Mouse (Mus musculus) thymus, postnatal 25 days (tissue): ENCODE data around the gene Cpne5.
A peak's percentile ranks its signal among the peaks of the same experiment; 100 is the strongest.
"Not testable (repeated sequence)": the region's sequence is repeated elsewhere in the genome, so short reads cannot be mapped to it uniquely, and the experiment has no call there.

Experiments
- DNase-seq: peaks from one replicate; pipeline ENCODE4 v3.0.0; 2022

Cpne5 gene

DNA sequence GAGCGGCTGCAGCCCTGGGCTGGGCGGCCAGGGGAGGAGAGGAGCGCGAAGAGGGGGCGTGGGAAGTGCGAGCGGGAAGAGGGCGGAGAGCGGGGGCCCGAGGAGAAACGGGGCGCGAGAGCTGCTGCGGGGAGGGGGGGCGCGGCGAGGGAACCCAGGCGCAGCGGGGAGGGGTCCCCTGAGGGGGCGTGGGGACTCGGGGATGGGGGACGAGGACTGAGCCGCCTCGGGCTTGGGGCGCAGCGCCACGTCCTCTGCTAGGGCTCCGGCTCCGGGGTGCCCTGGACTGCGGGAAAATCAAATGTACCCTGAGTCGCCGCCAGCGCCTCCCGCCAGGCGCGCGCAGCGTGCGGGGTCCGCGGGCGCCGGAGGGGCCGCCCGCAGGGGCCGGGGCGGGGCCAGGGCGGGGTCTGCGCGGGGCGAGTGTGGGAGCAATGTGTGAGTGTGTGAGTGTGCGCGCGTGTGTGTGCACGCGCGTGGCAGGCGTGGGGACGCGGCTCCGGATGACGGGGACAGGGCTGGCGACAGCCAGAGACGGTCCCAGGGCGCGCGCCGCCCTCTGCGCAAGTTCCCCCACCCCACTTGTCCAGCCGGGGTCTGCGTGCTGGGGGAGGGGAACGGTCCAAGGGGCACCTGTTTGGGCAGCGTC lies at the start of gene Cpne5:
TSS of gene Cpne5 (minus strand) at position 396 of the 649 bp plus-strand sequence.
- no peak for DNase-seq

DNA sequence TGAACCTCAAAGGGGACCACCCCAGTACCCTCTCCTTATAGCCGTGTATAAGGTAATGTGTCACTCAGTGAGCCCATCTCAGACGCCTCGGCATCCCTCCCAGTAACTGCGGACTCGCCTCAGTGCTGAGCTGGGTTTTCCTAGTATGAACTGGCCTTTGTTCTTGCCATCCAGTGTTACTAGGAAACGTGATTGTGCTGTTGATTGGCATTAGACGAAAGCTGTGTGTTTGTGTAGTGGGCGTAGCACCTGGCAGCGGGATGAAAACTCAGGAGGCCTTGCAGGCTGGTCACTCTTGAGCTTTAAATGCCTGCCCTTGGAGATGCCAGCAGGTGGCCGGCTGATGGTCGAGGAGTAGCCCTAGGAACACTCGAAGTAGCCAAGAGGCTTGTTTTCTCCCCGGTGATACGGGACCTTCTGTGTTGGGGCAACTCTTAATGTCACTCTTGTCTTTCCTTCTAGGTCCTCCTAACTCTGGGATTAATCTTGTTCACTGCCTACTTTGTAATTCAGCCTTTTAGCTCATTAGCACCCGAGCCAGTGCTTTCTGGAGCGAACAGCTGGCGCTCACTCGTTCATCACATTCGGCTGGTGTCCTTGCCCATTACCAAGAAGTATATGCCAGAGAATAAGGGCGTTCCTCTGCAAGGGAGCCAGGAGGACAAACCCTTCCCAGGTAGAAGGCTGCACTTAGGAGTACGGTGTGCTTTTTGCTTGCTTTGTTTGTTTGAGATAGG lies 44.4 kb upstream of the Cpne5 start:
- DNase-seq, result no peak

DNA sequence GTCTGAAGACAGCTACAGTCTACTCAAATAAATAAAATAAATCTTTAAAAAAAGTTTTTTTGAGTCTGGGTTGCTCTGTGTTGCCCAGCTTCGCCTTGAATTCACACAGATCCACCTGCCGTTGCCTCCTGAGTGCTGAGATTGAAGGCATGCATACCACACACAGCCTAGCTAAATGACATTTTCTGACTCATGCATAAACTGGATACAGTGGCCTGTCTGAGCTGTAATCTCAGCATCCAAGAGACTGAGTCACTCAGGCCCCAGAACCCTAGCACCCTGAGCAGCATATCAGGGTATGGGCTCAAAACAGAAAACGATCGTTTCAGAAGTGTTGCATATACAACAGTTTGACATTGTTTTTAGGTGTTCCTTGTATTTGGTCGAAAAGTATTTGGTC lies 43.6 kb upstream of the Cpne5 start:
- DNase-seq, result no peak

DNA sequence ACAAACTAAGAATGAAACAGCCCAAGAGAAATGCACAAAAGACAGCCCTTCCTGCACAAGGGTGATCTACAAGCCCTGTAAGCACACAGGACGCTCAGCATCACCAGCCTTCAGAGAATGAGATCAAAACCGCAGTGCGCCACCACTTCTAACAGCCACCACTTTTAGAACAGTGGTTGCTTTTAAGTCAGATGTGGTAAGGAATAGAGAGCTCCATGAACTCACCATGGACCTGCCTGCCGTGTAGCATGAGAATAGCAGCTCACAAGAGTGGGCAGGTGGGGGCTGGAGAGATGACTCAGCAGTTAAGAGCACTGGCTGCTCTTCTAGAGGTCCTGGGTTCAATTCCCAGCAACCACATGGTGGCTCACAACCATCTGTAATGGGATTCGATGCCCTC lies 42.5 kb upstream of the Cpne5 start:
- DNase-seq, result peak; percentile 86

DNA sequence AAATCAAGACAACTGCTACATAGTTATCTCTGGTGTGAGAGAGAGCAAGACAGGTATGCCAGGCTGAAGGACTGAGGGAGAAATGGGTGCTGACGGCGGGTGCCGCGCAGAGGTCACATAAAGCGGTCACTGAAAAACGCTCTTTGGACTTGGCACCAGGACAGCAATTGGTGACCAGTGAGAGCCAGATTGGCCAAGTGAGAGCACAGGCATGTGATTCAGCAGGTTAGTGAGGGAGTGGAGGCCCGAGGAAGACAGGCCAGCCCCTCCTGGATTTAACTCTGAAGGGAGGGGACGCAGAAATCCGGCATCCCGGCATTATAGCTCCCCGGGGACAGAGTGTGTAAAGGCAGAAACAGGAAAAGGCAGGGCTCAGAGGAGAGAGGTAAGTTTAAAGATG lies 35.9 kb upstream of the Cpne5 start:
- no peak for DNase-seq

DNA sequence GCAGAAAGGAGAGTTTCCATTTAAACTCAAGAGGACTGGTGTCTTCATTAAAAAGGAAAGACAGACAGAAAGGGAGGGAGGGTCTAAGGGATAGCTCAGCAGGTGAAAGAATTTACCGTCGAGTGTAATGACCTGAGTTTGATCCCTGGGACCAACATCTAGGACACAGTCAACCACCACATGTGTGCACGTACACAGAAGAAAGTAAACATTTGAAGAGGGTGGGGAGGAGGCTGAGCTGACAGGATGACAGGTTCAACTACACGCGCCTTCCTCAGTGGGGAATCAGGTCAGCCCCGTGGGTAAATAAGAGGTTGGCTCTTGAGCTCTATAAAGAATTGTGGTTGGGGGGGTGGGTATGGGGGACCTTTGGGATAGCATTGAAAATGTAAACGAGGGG lies 35.2 kb upstream of the Cpne5 start:
- no peak for DNase-seq

DNA sequence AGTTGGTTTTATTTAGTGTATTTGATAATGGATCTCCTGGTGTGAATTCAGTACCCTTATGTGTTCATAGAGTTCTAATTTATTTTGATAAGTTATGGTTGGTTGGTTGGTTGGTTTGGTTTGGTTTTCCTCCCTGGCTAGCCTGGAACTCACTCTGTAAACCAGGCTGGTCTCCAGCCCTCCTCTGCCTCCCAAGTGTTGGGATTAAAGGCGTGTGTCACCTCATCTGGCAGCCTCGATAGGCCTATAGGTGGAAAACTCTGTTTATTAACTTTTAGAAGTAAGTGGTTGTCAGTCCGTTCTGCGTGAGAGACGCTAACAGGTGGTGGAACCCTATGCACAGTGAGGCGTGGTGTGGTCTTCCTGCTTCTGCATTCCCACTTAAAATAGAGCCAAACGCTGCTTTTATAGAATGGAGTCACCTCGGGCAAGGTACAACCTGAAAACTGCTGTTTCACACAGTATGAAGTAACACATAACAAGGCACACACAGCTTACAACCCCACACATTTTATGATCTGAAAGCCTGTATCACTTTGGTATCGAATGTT lies 32.3 kb upstream of the Cpne5 start:
- no peak for DNase-seq

DNA sequence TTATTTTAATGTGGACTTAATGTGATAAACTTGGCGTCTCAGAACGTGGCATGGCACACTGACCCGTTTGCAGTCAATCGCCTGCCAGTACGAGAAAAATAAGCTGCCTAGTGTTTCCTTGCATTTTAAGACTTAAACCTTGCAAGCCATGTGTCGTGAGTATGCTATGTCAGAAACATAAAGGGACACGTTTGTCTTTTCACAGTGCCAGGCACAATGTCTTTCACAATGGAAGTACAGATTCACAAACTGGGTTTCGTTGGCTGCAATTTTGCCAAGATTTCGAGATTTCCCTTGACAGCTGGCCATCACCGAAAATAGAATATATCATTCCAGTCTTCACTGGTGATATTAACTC lies 31.4 kb upstream of the Cpne5 start:
- DNase-seq, result no peak

DNA sequence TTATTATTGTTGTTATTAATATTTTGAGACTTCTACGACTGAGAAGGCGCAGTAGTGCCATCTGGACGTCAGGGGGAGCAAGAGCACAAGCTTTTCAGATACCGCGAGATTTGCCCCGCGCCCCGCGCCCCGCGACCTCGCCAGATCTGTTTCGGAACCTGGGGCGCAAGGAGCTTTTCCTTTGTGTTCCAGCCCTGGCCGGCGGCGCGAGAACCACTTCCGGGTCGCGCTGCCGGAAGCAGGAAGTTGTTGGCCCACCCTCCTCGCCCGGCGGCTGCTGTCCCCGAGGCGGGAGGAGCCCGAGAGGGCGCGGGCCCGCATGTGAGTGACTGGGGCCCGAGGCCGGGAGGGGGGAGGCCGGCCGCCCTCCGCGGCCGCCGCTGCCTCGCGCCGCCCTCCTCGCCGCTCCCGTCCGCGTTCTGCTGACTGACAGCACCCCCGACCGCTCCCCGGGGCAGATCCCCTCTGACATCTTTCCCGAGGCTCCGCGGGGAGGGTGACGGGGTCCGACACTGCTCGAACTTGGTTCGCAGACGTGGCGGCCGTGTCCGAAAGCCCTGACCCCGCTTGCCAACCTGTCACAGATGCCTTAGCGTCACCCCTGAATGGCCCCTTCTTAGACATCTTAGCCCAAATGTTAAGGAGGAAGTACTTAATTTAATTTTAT lies 30.8 kb upstream of the Cpne5 start, which contains the start of gene BC004004:
TSS of gene BC004004 (plus strand) at position 107 of the 667 bp plus-strand sequence.
- peak; percentile 94 for DNase-seq

DNA sequence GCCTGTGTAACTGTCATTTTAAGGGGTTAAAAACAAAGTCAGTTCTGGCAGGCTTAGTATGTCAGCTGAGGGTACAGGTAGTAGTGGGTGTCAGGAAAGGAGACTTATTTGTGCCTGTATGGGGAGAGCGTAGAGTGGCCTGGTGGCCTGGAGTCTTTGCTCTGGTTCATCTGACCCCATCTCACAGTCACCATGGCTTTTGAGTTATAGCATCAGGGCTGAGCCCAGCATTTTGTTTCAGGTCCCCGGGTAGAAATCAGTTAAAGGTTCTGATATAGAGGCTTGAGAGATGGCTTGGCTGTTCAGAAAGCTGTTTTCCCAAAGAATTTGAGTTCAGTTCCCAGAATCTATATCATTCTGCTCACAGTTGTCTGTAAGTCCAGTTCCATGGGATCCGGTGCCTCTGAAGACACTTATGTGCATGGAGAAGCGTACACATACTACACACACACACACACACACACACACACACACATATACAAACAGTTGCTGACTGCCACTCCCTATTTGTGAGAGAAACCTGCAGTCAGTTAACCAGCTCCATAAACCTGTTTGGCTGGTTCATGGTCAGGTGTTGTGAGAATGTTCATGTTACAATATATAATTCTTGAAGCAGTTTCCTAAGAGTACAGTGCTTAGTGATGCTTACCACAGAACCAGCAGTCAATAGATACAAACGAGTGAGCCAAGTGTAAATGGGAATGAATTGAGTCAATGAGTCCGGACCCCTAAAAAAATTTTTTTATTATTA lies 30.1 kb upstream of the Cpne5 start:
- DNase-seq, result no peak

DNA sequence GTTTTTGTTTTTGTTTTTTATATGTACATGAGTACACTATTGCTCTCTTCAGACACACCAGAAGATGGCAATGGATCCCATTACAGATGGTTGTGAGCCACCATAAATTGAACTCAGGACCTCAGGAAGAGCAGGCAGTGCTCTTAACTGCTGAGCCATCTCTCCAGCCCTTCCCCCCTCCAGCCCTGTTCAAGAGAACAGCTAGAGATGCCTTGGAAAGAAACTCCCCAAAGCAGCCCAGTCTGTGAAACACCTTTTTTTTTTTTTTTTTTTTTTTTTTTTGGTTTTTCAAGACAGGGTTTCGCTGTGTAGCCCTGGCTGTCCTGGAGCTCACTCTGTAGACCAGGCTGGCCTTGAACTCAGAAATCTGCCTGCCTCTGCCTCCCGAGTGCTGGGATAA lies 29.1 kb upstream of the Cpne5 start:
- DNase-seq, result not testable (repeated sequence)

DNA sequence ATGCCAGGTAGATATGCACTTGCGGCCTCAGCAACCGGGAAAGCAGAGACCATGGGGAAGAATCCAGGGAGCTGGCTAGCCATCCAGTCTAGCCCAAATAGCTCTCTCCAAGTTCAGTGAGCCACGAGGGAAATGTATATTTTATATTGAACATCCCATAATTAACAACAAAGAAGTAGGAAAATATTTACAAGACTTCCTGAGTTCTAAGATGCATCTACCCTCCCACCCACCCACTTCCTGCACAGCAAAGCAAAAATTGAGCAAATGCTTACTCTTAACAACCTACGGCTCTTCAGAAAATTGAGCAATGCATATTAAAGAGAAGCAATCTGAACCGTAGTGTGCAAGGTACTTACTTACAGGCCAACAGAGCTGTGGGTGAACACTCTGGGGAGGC lies 26.8 kb upstream of the Cpne5 start:
- no peak for DNase-seq

DNA sequence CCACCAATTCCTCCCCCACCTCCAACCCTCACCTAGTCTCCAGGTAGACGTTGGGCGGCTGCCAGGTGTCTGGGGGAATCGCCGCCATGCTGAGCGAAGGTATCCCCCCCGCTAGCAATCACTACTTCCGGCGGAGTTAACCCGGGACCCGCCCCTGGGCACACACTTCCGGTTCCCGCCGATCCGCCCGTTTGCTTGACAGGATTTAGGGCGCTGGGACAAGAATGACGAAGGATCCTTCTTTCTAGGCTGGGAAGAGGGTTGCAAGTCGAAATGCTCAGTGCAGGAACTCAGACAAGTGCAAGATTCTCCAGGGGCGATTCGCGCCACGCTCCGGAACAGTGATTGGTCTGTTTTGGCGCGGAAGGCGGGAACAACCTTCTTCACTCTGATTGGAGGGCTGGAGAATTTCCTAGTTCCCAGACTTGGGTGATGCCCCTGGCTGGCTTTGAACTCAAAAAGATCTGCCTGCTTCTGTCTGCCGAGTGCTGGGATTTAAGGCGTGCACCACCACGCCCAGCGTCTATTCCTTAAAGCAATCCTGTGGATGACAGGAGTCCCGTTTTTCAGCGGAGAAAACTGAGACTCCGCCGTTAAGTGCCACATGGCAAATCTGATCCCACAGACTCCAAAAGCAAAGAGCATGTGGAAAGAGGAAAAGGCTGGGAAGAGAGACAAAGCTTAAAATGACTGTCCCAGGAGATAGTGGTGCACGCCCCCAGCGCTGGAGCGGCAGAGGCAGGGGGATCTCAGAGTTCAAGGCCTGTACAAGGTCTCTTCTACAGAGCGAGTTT lies 26.1 kb upstream of the Cpne5 start, which contains the start of gene Ppil1:
TSS of gene Ppil1 (minus strand) at position 347 of the 794 bp plus-strand sequence.
- peak; percentile 84 for DNase-seq

DNA sequence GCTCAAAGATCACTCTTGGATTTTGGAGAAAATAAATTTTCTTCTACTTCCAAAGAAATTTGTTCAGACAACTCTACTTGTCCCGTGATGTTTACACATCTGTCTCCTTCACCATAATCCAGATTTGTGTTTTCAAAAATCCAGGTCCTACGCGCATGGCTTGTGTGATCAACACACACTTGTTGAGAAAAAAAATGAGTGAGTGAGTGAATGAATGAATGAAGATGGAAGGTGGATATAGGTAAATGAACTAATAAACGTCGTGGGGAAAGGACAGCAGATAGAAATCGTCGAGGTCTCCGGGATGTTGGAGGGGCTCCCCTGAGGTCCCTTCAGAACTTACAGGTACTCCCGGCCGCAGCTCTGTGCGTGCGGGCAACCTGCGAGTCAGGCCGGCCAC lies 25.4 kb upstream of the Cpne5 start:
- DNase-seq, result no peak

DNA sequence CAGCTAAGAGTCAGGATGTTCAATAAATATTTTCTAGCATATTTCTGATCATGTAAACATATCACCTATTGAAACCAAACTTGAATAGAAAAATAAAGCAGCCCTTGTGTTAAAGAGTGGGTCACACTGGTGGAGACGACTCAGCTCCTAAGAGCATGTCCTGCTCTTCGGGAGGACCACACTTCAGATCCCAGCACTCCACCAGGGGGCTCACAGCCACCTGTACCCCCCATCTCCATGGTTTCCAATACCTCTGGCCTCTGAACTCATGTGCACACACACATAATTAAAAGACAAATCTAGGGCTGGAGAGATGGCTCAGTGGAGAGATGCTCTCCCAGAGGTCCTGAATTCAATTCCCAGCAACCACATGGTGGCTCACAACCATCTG lies 24.3 kb upstream of the Cpne5 start:
- DNase-seq, result no peak

DNA sequence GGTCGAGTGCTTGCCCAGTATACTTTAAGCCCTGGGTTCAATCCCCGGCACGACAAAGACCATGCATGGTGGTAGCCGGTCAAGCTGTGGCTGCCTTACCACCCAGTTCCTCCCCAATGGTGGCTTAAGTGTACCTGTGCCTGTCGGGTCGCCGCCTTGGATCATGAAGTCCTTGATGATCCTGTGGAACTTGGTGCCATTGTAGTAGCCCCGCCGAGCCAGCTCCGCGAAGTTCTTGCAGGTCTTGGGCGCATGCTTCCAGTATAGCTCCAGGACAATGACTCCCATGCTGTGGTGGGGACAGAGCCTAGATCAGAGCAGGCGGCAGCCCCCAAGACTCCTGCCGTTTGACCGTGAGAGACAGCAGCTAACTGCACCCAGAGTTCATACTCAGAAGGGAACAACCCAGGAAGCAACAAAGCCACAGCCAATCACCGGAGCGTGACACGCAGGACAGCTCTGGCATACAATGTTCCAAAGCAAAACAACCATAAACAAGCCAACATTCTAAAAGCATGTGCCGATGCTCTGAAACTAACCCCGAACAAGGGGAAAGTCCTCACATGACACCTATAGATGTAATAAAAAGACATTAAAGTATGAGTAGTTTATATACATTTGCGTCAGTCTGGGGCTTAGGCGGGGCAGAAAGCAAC lies 23.8 kb upstream of the Cpne5 start:
- DNase-seq, result no peak

DNA sequence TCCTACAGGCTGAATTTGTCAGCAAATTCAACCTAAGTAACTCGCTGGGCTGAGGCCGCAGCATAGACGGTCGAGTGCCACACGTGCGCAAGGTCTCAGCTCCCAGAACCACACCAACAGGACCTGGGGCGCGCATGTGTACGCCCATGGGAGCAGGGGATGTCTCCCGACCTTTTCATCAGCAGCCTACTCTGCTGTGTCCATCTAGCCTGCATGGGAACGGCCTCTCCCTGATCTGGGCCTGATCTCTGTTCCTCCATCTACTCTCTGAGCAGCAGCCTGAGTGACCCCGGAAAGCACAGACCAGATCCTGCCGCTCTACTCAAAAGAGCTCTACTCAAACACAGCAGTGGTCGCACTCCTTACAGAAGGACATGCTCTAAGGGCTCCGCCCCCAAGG lies 22.5 kb upstream of the Cpne5 start:
- DNase-seq, result no peak

DNA sequence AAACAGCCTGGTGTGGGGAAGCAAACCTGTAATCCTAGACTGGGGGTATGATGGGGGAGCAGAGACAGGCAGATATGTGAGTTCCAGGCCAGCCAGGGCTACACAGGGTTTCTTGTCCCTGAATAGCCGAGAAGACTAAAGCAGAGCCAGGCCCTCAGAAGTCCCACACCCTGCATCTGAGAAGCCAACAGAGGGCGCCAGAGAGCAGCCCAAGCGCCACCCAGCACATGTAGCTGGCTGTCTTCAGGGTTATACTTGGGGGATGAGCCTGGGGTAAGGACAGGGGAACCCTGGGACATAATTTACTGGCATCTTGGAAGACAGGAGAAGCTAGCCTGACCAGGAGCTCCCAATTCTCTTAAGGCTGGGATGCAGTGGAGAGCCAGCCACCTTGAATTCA lies 21.5 kb upstream of the Cpne5 start:
- peak; percentile 83 for DNase-seq

DNA sequence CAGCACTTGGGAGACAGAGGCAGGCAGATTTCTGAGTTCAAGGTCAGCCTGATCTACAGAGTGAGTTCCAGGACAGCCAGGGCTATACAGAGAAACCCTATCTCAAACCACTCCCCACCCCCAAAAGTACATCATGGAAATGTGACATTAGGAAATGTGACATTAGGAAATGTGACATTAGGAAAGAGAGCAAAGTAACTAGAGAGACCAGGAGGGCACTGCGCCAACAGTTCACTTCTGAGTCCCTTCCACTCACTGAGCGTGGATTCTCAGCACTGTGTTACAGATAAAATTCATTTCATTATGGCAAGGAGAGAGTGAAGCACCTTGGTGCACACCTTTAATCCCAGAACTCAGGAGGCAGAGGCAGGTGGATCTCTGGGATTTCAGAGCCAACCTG lies 21.0 kb upstream of the Cpne5 start:
- no peak for DNase-seq

DNA sequence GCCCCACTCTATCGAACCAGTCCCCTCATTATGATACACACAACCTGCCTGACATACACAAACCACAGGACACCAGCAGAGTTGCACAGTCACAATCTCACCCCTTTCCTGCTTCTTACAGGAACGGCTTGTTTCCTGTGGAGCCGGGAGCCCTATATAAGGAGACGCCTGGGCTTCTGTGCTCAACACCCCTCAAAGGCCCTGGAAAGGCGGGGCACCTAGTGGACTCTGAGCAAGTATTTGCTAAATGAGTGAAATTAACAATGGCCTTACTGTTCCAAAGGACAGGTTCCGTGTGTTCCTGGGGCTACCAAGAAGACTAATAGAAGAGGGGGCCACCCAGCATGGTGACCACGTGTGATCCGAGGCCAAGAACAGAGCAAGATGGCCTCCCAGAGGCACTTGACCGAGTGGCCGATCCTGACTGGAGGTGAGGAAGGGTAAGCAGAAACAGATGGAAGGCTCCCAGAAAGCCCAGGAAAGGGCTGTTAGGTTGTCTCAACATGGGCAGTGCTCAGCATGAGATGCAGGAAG lies 20.1 kb upstream of the Cpne5 start:
- DNase-seq, result no peak

DNA sequence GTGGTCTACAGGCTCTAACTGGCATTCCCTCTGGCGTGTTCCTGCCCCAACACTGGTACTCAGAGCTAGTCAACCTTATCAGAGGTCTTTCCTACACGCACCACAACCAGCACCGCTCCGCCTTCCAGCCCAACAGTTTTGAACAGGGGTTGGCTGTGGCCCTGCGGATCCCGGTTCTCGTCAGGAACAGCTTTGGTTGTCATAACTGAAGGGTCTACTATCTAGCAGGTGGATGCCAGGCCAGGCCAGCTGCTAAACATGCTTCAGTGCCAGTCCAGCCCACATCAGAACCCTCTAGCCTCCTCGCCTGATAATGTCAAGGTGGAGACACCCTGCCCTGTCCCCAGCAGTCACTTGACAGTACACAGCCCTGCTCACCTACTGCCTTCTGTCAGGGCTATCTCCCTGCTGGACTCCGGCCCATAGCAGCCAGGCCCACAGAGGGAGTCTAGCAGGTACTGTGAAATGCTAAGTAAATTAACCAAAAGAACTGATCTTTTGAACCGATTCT lies 19.1 kb upstream of the Cpne5 start:
- DNase-seq, result no peak
